Mouse (Mus musculus) forebrain, embryonic 11.5 days (tissue): ENCODE results near the gene Scn4b. TPM values are rescaled to one million over a fixed set of nuclear protein-coding genes. Genes with fewer than 3 reads are reported as not detected.

ENCODE experiments used
- ATAC-seq: fragments of 200-750 bp; cut with Nextera tagmentation; replicated peaks from 2 replicates; pipeline ENCODE4 v1.8.0; 2017; ENCODE audit warnings: moderate TSS enrichment; ENCODE audit not compliant: low FRiP score
- DNase-seq: peaks from one replicate; pipeline ENCODE4 v3.0.0-alpha.2; 2017; ENCODE audit warnings: low spot score
- H3K27ac ChIP-seq: fragments of 300-500 bp; sonication (generic); 2 replicates; pipeline ENCODE4 v1.5.1; 2014; ENCODE audit warnings: low read depth, low read length
- H3K27me3 ChIP-seq: fragments of 300-500 bp; sonication (generic); 2 replicates; pipeline ENCODE4 v1.6.1; 2014; ENCODE audit warnings: mild to moderate bottlenecking, low read length, mixed read lengths; ENCODE audit not compliant: control insufficient read depth, insufficient read depth
- H3K36me3 ChIP-seq: fragments of 300-500 bp; sonication (generic); 2 replicates; pipeline ENCODE4 v1.6.1; 2014; ENCODE audit warnings: mild to moderate bottlenecking, low read length, moderate library complexity, mixed read lengths; ENCODE audit not compliant: control insufficient read depth, insufficient read depth
- H3K4me1 ChIP-seq: fragments of 300-500 bp; sonication (generic); replicated peaks from 2 replicates; pipeline ENCODE4 v1.6.1; 2014; ENCODE audit warnings: low read length, mixed read lengths; ENCODE audit not compliant: control insufficient read depth, insufficient read depth
- H3K4me2 ChIP-seq: fragments of 300-500 bp; sonication (generic); 2 replicates; pipeline ENCODE4 v1.6.1; 2014; ENCODE audit warnings: low read depth, mild to moderate bottlenecking, low read length, moderate library complexity, mixed read lengths; ENCODE audit not compliant: severe bottlenecking
- H3K4me3 ChIP-seq: fragments of 300-500 bp; sonication (generic); 2 replicates; pipeline ENCODE4 v1.5.1; 2014; ENCODE audit warnings: low read depth, low read length
- H3K9ac ChIP-seq: fragments of 300-500 bp; sonication (generic); 2 replicates; pipeline ENCODE4 v1.6.1; 2014; ENCODE audit warnings: low read length
- H3K9me3 ChIP-seq: fragments of 300-500 bp; sonication (generic); 2 replicates; pipeline ENCODE4 v1.6.1; 2016; ENCODE audit warnings: low read length, mixed read lengths; ENCODE audit not compliant: control insufficient read depth
- WGBS: fragments of 180-500 bp; shearing (Covaris S2); extraction: QIAGEN DNeasy Blood & Tissue Kit; methylation state at CpG from one replicate; pipeline ENCODE4 v1.1.7; 2014; 5-methylcytosine and 5-hydroxymethylcytosine counted together
- polyA plus RNA-seq: library from polyadenylated mRNA; unstranded; fragments of >200 nt; fragmentation: Nextera tagmentation; extraction: Ambion mirVana; gene quantifications from 2 replicates; pipeline ENCODE4 v1.2.1, GENCODE M21; 2014

Scn4b gene
- polyA plus RNA-seq, 1 experiment from 2014 or later = 0.21 TPM

DNA sequence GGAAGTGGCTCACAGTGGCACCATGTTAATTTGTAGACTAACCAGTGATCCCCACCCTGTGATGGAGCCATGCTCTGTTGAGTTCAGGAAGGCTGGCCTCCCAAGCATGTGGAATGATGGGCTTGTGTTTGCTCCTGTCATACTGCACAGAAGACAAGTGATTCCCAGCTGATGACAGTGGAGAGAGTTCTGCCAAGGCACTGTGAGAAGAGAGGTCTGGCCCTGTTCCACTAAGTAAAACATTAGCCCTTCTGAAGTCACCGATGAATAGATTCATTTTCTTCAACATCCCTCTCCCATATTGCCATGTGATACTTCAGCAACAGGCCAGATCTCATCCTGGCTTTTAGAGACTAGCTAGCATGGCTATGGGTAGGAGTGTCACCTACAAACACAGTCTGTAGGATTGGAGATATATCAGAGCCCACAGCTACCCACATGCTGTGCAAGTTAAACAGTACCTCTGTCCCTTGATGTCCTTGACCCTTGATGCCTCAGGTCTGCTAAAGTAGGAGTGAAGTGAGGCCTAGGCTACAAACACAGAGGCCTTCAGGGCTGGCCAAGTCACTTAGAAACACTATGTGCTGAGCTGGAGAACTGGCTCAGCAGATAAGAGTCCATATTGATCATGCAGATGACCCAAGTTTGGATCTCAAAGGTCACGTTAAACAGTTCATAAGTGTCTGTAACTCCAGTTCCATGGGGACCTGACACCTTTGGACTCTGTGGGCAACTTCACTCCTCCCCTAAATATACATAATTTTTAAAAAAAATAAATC lies 32.4 kb upstream of the Scn4b start:
- 97% methylated on average over 2 of the region's 2 CpGs for WGBS
- ATAC-seq (no peak), DNase-seq (no peak)
- H3K27me3 ChIP-seq = no peaks in the 10 kb centered on the region
- H3K9me3 ChIP-seq = no peaks in the 10 kb centered on the region
- no peaks in the 10 kb centered on the region for H3K36me3 ChIP-seq
- H3K4me1 ChIP-seq = no peaks in the 10 kb centered on the region
- H3K9ac ChIP-seq = no peak overlapping the region
- H3K4me2 ChIP-seq = no peak overlapping the region
- H3K4me3 ChIP-seq = no peak overlapping the region
- no peak overlapping the region for H3K27ac ChIP-seq

DNA sequence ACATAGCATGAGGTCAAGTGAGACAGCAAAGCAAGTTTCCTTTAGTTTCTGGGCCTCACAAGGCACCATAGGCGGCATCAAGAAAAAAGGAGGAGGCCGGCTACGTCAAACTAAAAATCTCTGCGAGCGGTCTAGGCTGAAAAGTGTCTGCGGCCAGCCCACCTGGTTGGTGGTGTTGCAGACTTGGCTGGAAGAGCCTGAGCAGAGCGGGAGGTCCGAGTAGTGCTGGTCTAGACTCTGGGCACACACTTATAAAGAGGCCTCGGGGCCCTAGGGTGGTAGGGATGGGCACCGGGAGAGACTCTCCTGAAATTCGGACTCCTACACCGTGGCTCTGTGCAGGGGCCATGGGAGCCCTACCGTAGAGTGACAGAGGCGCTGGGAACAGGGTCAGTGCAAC lies 22.5 kb upstream of the Scn4b start:
- H3K9ac ChIP-seq = peak overlapping the region; percentile 53
- DNase-seq = peak; percentile 80

DNA sequence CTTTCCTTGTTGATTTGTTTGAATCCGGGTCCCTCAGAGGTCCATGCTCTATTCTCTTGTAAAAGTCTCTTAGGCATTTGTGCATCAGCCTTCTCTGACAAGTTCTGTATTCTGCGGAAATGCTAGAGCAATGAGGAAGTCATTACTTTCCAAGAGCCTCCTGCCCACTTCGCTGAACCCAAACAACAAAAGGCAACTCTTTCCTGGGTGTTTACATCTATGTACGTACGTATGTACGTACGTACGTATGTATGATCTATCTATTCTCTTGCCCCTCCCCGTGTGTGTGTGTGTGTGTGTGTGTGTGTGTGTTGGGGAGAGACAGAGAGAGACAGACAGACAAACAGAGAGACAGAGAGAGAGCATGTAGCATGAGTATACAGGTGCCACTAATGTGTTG lies 21.4 kb upstream of the Scn4b start:
- peaks cover 3% of the 10 kb centered on the region; the same call in 1 of the 2 replicates for H3K27me3 ChIP-seq
- 70% methylated on average over 9 of the region's 9 CpGs for WGBS
- no peak overlapping the region for H3K4me2 ChIP-seq
- peaks cover 3% of the 10 kb centered on the region; the same call in 1 of the 2 replicates for H3K4me1 ChIP-seq
- ATAC-seq = no peak
- H3K9me3 ChIP-seq = no peaks in the 10 kb centered on the region
- no peak overlapping the region for H3K9ac ChIP-seq
- DNase-seq = no peak
- H3K4me3 ChIP-seq = no peak overlapping the region
- no peaks in the 10 kb centered on the region for H3K36me3 ChIP-seq
- H3K27ac ChIP-seq = no peak overlapping the region

More for the DNA sequence above, 22.5 kb upstream of the Scn4b start:
- Histone ChIP-seq H3K9me3 (no peaks in the 10 kb centered on the region), H3K4me1 (peaks cover 3% of the 10 kb centered on the region; the same call in 1 of the 2 replicates), H3K27ac (no peak overlapping the region), H3K36me3 (no peaks in the 10 kb centered on the region), H3K4me3 (peak overlapping the region; percentile 26), H3K4me2 (peak overlapping the region; percentile 51), H3K27me3 (peaks cover 3% of the 10 kb centered on the region; the same call in 1 of the 2 replicates)
- peak; percentile 53; the same call in 1 of the 2 replicates for ATAC-seq
- WGBS = under 1% methylated on average over 14 of the region's 14 CpGs

DNA sequence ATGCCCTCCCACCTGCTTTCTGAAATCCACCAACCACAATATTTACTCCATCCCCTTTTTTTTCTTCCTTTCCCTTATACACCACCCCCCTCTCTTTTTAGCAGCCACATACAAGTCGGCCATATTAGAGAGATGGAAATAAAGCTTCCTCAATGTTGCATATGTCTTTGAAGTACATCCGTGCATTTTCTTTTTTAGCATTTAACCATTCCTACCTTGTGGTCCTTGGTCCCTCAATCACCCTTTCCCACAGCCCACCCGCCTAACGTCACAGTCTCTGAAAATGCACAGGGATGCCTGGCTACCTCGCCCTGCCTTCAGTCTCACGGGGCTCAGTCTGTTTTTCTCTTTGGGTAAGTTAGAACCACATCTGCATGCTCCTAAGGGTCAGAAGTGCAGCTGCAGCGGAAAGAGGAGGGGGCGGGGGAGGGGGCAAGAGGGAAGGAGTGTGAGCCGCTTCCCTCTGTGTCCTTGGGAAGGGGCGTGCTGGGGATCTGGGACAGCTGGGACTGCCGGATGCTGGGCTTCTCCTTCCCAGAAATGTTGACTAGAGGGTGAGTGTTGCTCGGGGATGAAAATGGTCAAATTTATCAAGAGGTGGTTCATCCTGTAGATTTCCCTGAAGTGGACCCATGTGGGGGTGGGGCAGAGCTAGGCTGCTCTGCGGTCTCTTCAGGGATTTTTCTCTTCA lies 20.3 kb upstream of the Scn4b start, which contains the start of gene Scn2b:
Scn2b (plus strand) TSS at position 42 of the 691 bp plus-strand sequence.
- Histone ChIP-seq H3K9ac (peak within 1 kb of the TSS; percentile 77), H3K27ac (no peak within 1 kb of the TSS), H3K36me3 (no peaks in the 10 kb centered on the region), H3K4me3 (peak within 1 kb of the TSS; percentile 55), H3K4me1 (peaks cover 5% of the 10 kb centered on the region), H3K9me3 (no peaks in the 10 kb centered on the region), H3K27me3 (peaks cover 3% of the 10 kb centered on the region; the same call in 1 of the 2 replicates), H3K4me2 (peak within 1 kb of the TSS; percentile 59)
- ATAC-seq (0 out of 2 replicates have a peak, but pooled peaks have one; percentile 27), DNase-seq (no peak)
- 2% methylated on average over 13 of the region's 13 CpGs for WGBS

DNA sequence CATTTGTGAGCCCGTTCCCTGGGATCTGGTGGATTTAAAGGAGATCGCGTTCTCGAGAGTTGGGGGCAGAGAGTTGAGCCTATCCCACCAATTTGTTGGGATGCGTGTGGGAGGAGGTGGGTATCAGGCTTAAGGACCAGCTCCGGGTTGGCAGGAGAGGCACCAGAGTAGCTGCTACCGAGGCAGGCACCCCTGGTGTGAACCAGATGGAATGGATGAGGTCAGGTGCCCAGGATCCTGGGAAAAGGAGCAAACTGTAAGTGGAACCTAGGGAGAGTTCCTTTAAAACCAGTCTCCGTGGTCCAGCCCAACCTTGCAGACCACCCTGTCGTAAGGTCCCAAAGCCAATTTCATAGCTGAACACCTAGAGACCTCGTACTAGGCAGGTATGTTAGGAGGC lies 19.6 kb upstream of the Scn4b start:
- DNase-seq (no peak), ATAC-seq (no peak)
- H3K27me3 ChIP-seq = peaks cover 3% of the 10 kb centered on the region; the same call in 1 of the 2 replicates

DNA sequence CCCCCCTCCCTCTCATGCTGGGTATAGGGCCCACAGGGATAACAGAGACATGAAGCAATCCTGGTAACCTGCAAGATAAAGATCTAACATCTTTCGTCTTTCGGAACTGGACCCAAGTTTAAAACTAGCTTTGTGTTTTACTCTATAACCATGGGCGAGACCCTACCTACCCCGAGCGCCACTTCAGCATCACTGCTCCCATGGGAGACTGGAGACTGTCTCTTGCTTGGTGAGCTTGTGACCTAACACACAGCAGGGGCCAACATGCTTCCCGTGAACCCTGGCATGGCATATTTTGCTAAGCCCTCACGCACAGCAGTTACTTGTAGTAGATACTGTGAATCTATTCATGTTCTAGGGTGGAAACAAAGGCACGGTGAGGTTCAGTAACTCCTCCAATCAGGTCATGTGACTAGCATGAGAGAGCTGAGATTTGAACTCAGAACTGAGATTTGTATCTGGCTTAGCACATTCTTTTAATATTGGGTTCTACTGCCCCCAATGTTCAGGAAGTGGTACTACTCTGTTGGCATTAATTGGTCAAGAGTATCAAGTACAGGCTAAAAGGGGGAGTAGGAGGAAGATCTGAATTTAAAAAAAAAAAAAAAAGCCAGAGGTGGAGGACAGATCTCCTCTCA lies 18.8 kb upstream of the Scn4b start:
- Histone ChIP-seq H3K27me3 (peaks cover 3% of the 10 kb centered on the region; the same call in 1 of the 2 replicates), H3K27ac (no peak overlapping the region), H3K9ac (no peak overlapping the region), H3K9me3 (no peaks in the 10 kb centered on the region), H3K4me2 (no peak overlapping the region), H3K36me3 (no peaks in the 10 kb centered on the region), H3K4me1 (peaks cover 5% of the 10 kb centered on the region), H3K4me3 (no peak overlapping the region)
- WGBS = 95% methylated on average over 8 of the region's 8 CpGs
- ATAC-seq (no peak), DNase-seq (no peak)

More for the DNA sequence above, 19.6 kb upstream of the Scn4b start:
- H3K4me3 ChIP-seq = peak overlapping the region; percentile 55
- H3K9me3 ChIP-seq = no peaks in the 10 kb centered on the region
- H3K4me1 ChIP-seq = peaks cover 5% of the 10 kb centered on the region
- H3K36me3 ChIP-seq = no peaks in the 10 kb centered on the region
- H3K4me2 ChIP-seq = peak overlapping the region; percentile 59
- peak overlapping the region; percentile 77 for H3K9ac ChIP-seq
- 22% methylated on average over 10 of the region's 10 CpGs for WGBS
- no peak overlapping the region for H3K27ac ChIP-seq

DNA sequence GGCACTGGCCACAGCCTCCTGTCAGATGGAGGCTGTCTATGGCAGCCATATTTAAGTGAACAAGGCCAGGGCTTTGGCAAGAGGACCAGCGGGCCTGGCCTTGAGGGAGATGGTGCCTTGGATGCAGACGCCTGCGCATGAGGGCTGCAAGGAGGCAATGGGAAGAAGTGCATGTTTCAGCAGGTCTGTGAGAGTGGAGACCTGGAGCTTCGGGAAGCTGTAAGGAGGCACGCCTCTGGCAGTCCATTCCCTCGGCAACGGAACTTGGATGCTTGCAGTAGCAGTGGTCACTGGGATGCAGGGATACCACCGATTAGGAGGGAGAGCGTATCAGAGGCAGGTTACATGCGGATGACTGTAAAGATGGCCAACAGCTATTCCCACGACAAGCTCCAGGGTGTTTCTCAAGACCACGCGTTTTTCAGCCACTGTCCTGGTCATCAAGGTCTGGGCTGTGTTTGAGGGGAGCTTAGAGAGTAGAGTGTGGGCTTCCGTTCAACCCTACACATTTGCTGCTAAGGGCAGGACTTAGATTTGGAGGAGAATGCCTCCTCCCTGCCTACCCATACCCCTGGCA lies 18.2 kb upstream of the Scn4b start:
- WGBS = 89% methylated on average over 14 of the region's 14 CpGs
- ATAC-seq (no peak), DNase-seq (no peak)

DNA sequence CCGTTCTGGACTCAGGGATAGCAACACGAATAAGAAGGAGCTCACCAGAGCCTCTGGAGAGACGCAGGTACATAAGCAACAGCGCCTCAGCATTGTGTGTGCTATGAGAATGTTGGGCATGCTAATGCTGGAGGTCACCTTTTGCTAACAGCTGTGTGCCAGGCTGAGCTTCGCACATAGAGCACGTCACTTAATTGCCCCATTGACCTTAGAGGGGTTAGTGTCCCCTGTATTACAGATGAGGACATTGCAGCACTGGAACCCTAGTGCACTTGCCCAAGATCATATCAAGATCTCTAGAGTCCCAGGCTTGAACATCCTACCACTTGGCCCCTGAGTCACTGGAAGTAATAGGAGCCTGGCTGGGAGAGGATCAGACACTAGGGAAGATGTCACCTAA lies 17.6 kb upstream of the Scn4b start:
- 87% methylated on average over 6 of the region's 6 CpGs for WGBS
- Histone ChIP-seq H3K4me3 (no peak overlapping the region), H3K9ac (no peak overlapping the region), H3K27me3 (peaks cover 3% of the 10 kb centered on the region; the same call in 1 of the 2 replicates), H3K27ac (no peak overlapping the region), H3K4me1 (peaks cover 5% of the 10 kb centered on the region), H3K9me3 (no peaks in the 10 kb centered on the region), H3K4me2 (no peak overlapping the region), H3K36me3 (no peaks in the 10 kb centered on the region)
- ATAC-seq = no peak
- no peak for DNase-seq

More for the DNA sequence above, 18.2 kb upstream of the Scn4b start:
- no peaks in the 10 kb centered on the region for H3K9me3 ChIP-seq
- no peak overlapping the region for H3K27ac ChIP-seq
- peaks cover 3% of the 10 kb centered on the region; the same call in 1 of the 2 replicates for H3K27me3 ChIP-seq
- H3K4me3 ChIP-seq = no peak overlapping the region
- no peaks in the 10 kb centered on the region for H3K36me3 ChIP-seq
- H3K9ac ChIP-seq = no peak overlapping the region
- peaks cover 5% of the 10 kb centered on the region for H3K4me1 ChIP-seq
- H3K4me2 ChIP-seq = no peak overlapping the region
